Mouse (Mus musculus): ENCODE measurements around the gene Secisbp2l.

GRCm38 (mm10) chr2:125781978-125782718 lies 522 bp downstream of the Secisbp2l start:
- TF ChIP-seq POLR2A (IDR thresholded peaks at IDR 0.05; ENCODE audit: low read depth, low read length) (no peak), CTCF (IDR thresholded peaks at IDR 0.05; ENCODE audit: borderline replicate concordance, insufficient read depth, low read length) (no peak)
